11 mouse cellular contexts compared by ENCODE assay signal in genomic region chr2:134067910-134068335, GRCm38 (mm10).
DNase-seq lines count a peak whose midpoint lies in the region; ATAC-seq and TF ChIP-seq lines count a peak whose summit lies in the region.
"Had no signal": no experiment of that assay in that cellular context is flagged by ENCODE, and none has a peak within 500 bp of the region (broad histone marks: within the 10 kb centered on the region; RNA-seq: fewer than 3 reads in every experiment).

No protein-coding gene starts in this region.

- 39% methylated on average over 8 of the region's 8 CpGs for WGBS in intestine, embryonic 15.5 days
- WGBS in intestine, postnatal 0 days: 21% methylated on average over 8 of the region's 8 CpGs
- 52% methylated on average over 8 of the region's 8 CpGs for WGBS in midbrain, embryonic 11.5 days
- WGBS in cerebellum, adult 2 months: 49% methylated on average over 8 of the region's 8 CpGs

- TF ChIP-seq CTCF in intestine, postnatal 0 days (IDR thresholded peaks at IDR 0.05; ENCODE audit: low read depth): no peak
- TF ChIP-seq CTCF in cerebellum, adult 2 months (IDR thresholded peaks at IDR 0.05; ENCODE audit: borderline replicate concordance, insufficient read depth, low read depth, low read length): no peak

- no peaks in the 10 kb centered on the region for H3K9me3 ChIP-seq in intestine, embryonic 15.5 days
- H3K9me3 ChIP-seq in intestine, postnatal 0 days (ENCODE audit: control insufficient read depth): no peaks in the 10 kb centered on the region
- no peaks in the 10 kb centered on the region for H3K9me3 ChIP-seq in midbrain, embryonic 11.5 days (ENCODE audit: control insufficient read depth, low read length)

- DNase-seq in brain, adult 2 months (ENCODE audit: low read depth, low spot score): peak; percentile 6
- DNase-seq in midbrain, embryonic 11.5 days (ENCODE audit: low spot score, missing footprints): peak; percentile 85
- DNase-seq in T-cell, adult 2 months (ENCODE audit: low spot score): no peak
- DNase-seq in cerebellum, adult 2 months: no peak
- DNase-seq in thymus, postnatal 25 days: no peak
- DNase-seq: cerebellum, adult 9-10 months; gastrocnemius, postnatal 14 days; layer of hippocampus, postnatal 36 days had no signal

- no peaks in the 10 kb centered on the region for H3K36me3 ChIP-seq in intestine, embryonic 15.5 days
- H3K36me3 ChIP-seq in intestine, postnatal 0 days (ENCODE audit: control insufficient read depth, insufficient read depth): no peaks in the 10 kb centered on the region
- no peaks in the 10 kb centered on the region for H3K36me3 ChIP-seq in midbrain, embryonic 11.5 days (ENCODE audit: control insufficient read depth, insufficient read depth, low read length)

- no peak overlapping the region for H3K4me2 ChIP-seq in intestine, embryonic 15.5 days (replicated peaks)
- no peak overlapping the region for H3K4me2 ChIP-seq in intestine, postnatal 0 days (replicated peaks; ENCODE audit: low read depth)
- H3K4me2 ChIP-seq in midbrain, embryonic 11.5 days: no peak overlapping the region

- TF ChIP-seq POLR2A in cerebellum, adult 2 months (IDR thresholded peaks at IDR 0.05; ENCODE audit: borderline replicate concordance, insufficient read depth, low read length): no peak

- H3K4me1 ChIP-seq in intestine, embryonic 15.5 days (replicated peaks): no peaks in the 10 kb centered on the region
- H3K4me1 ChIP-seq in intestine, postnatal 0 days (replicated peaks; ENCODE audit: control insufficient read depth, insufficient read depth, low read length): no peaks in the 10 kb centered on the region
- H3K4me1 ChIP-seq in midbrain, embryonic 11.5 days (ENCODE audit: control insufficient read depth, insufficient read depth, low read length): no peaks in the 10 kb centered on the region
- H3K4me1 ChIP-seq in cerebellum, adult 2 months (ENCODE audit: control insufficient read depth, insufficient read depth, low read length): no peaks in the 10 kb centered on the region

- H3K27me3 ChIP-seq in intestine, embryonic 15.5 days (replicated peaks): no peaks in the 10 kb centered on the region
- H3K27me3 ChIP-seq in intestine, postnatal 0 days (replicated peaks; ENCODE audit: control insufficient read depth, insufficient read depth, low read length): no peaks in the 10 kb centered on the region
- H3K27me3 ChIP-seq in midbrain, embryonic 11.5 days (ENCODE audit: control insufficient read depth, insufficient read depth, low read length): no peaks in the 10 kb centered on the region
- H3K27me3 ChIP-seq in cerebellum, adult 2 months (ENCODE audit: control insufficient read depth, insufficient read depth, low read length): no peaks in the 10 kb centered on the region

- H3K9ac ChIP-seq in intestine, embryonic 15.5 days: no peak overlapping the region
- no peak overlapping the region for H3K9ac ChIP-seq in intestine, postnatal 0 days (ENCODE audit: low read depth, low read length)
- no peak overlapping the region for H3K9ac ChIP-seq in midbrain, embryonic 11.5 days (ENCODE audit: low read length)

- H3K4me3 ChIP-seq in intestine, embryonic 15.5 days (replicated peaks): no peak overlapping the region
- H3K4me3 ChIP-seq in intestine, postnatal 0 days (ENCODE audit: low read depth, low read length): no peak overlapping the region
- H3K4me3 ChIP-seq in midbrain, embryonic 11.5 days (ENCODE audit: low read depth, low read length): no peak overlapping the region
- no peak overlapping the region for H3K4me3 ChIP-seq in cerebellum, adult 2 months (replicated peaks; ENCODE audit: insufficient read depth, low read depth, low read length)

- no peak overlapping the region for H3K27ac ChIP-seq in intestine, embryonic 15.5 days
- no peak overlapping the region for H3K27ac ChIP-seq in intestine, postnatal 0 days (ENCODE audit: low read depth, low read length)
- H3K27ac ChIP-seq in midbrain, embryonic 11.5 days (ENCODE audit: low read depth, low read length): no peak overlapping the region
- no peak overlapping the region for H3K27ac ChIP-seq in cerebellum, adult 2 months (ENCODE audit: insufficient read depth, low read length)

- ATAC-seq in intestine, embryonic 15.5 days: 0 out of 2 replicates have a peak, but pooled peaks have one; percentile 31
- ATAC-seq in intestine, postnatal 0 days: no peak
- peak; percentile 25; the same call in 1 of the 2 replicates for ATAC-seq in granulocyte monocyte progenitor cell, adult 5-6 weeks (replicated peaks; ENCODE audit: poor library complexity, severe bottlenecking)
- ATAC-seq in midbrain, embryonic 11.5 days (ENCODE audit: low FRiP score): peak; percentile 89

Comparison
In these comparisons a context has a peak if more than half of its experiments do, and no peak if none do; other contexts are left out.
1. DNase-seq: peak in brain, adult 2 months (single experiment) and midbrain, embryonic 11.5 days (single experiment); none in T-cell, adult 2 months (single experiment), cerebellum, adult 2 months (0 of 2) and thymus, postnatal 25 days (single experiment).